Mouse (Mus musculus): Measurements from ENCODE around the gene Dab1. TPM values are rescaled to one million over a fixed set of nuclear protein-coding genes. Genes with fewer than 3 reads are reported as not detected.

Gene Dab1
- polyA plus RNA-seq, 1 experiment from 2014 or later = 9.8 TPM

- no peaks in the 10 kb centered on the region for H3K9me3 ChIP-seq (replicated peaks)
- H3K4me3 ChIP-seq = no peak overlapping the region
- no peak for DNase-seq (ENCODE audit: low spot score)
- WGBS = 80% methylated on average over 5 of the region's 5 CpGs
- H3K27me3 ChIP-seq (ENCODE audit: low read depth, poor library complexity, severe bottlenecking) = no peaks in the 10 kb centered on the region
- no peaks in the 10 kb centered on the region for H3K36me3 ChIP-seq
- H3K4me1 ChIP-seq = peaks cover 5% of the 10 kb centered on the region; the same call in 1 of the 2 replicates
- H3K27ac ChIP-seq = no peak overlapping the region
These were observed 896.5 kb downstream of the Dab1 start for GRCm38 (mm10) chr4:104515681-104516080.

GRCm38 (mm10) chr4:104522324-104522723 lies 903.2 kb downstream of the Dab1 start:
- 79% methylated on average over 8 of the region's 8 CpGs for WGBS
- Histone ChIP-seq H3K36me3 (no peaks in the 10 kb centered on the region), H3K9me3 (replicated peaks) (no peaks in the 10 kb centered on the region), H3K4me3 (no peak overlapping the region), H3K27me3 (ENCODE audit: low read depth, poor library complexity, severe bottlenecking) (no peaks in the 10 kb centered on the region), H3K4me1 (no peaks in the 10 kb centered on the region), H3K27ac (no peak overlapping the region)
- no peak for DNase-seq (ENCODE audit: low spot score)

GRCm38 (mm10) chr4:104523776-104524175 lies 904.6 kb downstream of the Dab1 start:
- WGBS = 94% methylated on average over 7 of the region's 7 CpGs
- Histone ChIP-seq H3K36me3 (no peaks in the 10 kb centered on the region), H3K9me3 (replicated peaks) (no peaks in the 10 kb centered on the region)

GRCm38 (mm10) chr4:104529905-104530646 lies 910.9 kb downstream of the Dab1 start:
- 85% methylated on average over 4 of the region's 4 CpGs for WGBS
- peaks cover 3% of the 10 kb centered on the region; the same call in 1 of the 2 replicates for H3K4me1 ChIP-seq
- DNase-seq (ENCODE audit: low spot score) = no peak
- H3K36me3 ChIP-seq = no peaks in the 10 kb centered on the region
- no peaks in the 10 kb centered on the region for H3K27me3 ChIP-seq (ENCODE audit: low read depth, poor library complexity, severe bottlenecking)
- H3K4me3 ChIP-seq = no peak overlapping the region
- H3K27ac ChIP-seq = no peak overlapping the region
- H3K9me3 ChIP-seq (replicated peaks) = no peaks in the 10 kb centered on the region

More at GRCm38 (mm10) chr4:104523776-104524175, 904.6 kb downstream of the Dab1 start:
- Histone ChIP-seq H3K4me3 (no peak overlapping the region), H3K4me1 (no peaks in the 10 kb centered on the region), H3K27ac (no peak overlapping the region), H3K27me3 (ENCODE audit: low read depth, poor library complexity, severe bottlenecking) (no peaks in the 10 kb centered on the region)
- no peak for DNase-seq (ENCODE audit: low spot score)

GRCm38 (mm10) chr4:104532846-104533245 lies 913.7 kb downstream of the Dab1 start:
- 91% methylated on average over 4 of the region's 4 CpGs for WGBS
- Histone ChIP-seq H3K4me1 (peaks cover 3% of the 10 kb centered on the region; the same call in 1 of the 2 replicates), H3K36me3 (no peaks in the 10 kb centered on the region), H3K27ac (no peak overlapping the region), H3K27me3 (ENCODE audit: low read depth, poor library complexity, severe bottlenecking) (no peaks in the 10 kb centered on the region), H3K9me3 (replicated peaks) (no peaks in the 10 kb centered on the region), H3K4me3 (no peak overlapping the region)
- no peak for DNase-seq (ENCODE audit: low spot score)

GRCm38 (mm10) chr4:104538420-104538819 lies 919.3 kb downstream of the Dab1 start:
- no peak overlapping the region for H3K27ac ChIP-seq
- no peak overlapping the region for H3K4me3 ChIP-seq
- no peaks in the 10 kb centered on the region for H3K4me1 ChIP-seq
- H3K27me3 ChIP-seq (ENCODE audit: low read depth, poor library complexity, severe bottlenecking) = no peaks in the 10 kb centered on the region
- WGBS = 92% methylated on average over 3 of the region's 3 CpGs
- no peak for DNase-seq (ENCODE audit: low spot score)
- H3K36me3 ChIP-seq = no peaks in the 10 kb centered on the region
- no peaks in the 10 kb centered on the region for H3K9me3 ChIP-seq (replicated peaks)

GRCm38 (mm10) chr4:104539047-104539446 lies 919.9 kb downstream of the Dab1 start:
- 76% methylated on average over 2 of the region's 2 CpGs for WGBS
- Histone ChIP-seq H3K36me3 (no peaks in the 10 kb centered on the region), H3K4me3 (no peak overlapping the region), H3K4me1 (no peaks in the 10 kb centered on the region), H3K27me3 (ENCODE audit: low read depth, poor library complexity, severe bottlenecking) (no peaks in the 10 kb centered on the region), H3K27ac (no peak overlapping the region), H3K9me3 (replicated peaks) (no peaks in the 10 kb centered on the region)
- DNase-seq (ENCODE audit: low spot score) = no peak

- Histone ChIP-seq H3K9me3 (replicated peaks) (no peaks in the 10 kb centered on the region), H3K4me3 (no peak overlapping the region), H3K4me1 (peaks cover 21% of the 10 kb centered on the region), H3K36me3 (no peaks in the 10 kb centered on the region), H3K27ac (no peak overlapping the region), H3K27me3 (ENCODE audit: low read depth, poor library complexity, severe bottlenecking) (no peaks in the 10 kb centered on the region)
- WGBS = 94% methylated on average over 5 of the region's 5 CpGs
- no peak for DNase-seq (ENCODE audit: low spot score)
These were observed 927.9 kb downstream of the Dab1 start for GRCm38 (mm10) chr4:104547091-104547490.

GRCm38 (mm10) chr4:104548287-104548686 lies 929.1 kb downstream of the Dab1 start:
- no peaks in the 10 kb centered on the region for H3K9me3 ChIP-seq (replicated peaks)
- no peaks in the 10 kb centered on the region for H3K36me3 ChIP-seq
- H3K4me1 ChIP-seq = peaks cover 21% of the 10 kb centered on the region
- DNase-seq (ENCODE audit: low spot score) = no peak
- 79% methylated on average over 1 of the region's 1 CpGs for WGBS
- H3K4me3 ChIP-seq = no peak overlapping the region
- H3K27ac ChIP-seq = no peak overlapping the region
- H3K27me3 ChIP-seq (ENCODE audit: low read depth, poor library complexity, severe bottlenecking) = no peaks in the 10 kb centered on the region

GRCm38 (mm10) chr4:104550581-104551205 lies 931.5 kb downstream of the Dab1 start:
- Histone ChIP-seq H3K4me1 (peaks cover 28% of the 10 kb centered on the region), H3K36me3 (no peaks in the 10 kb centered on the region), H3K27ac (peak overlapping the region; percentile 66; the same call in 1 of the 2 replicates), H3K9me3 (replicated peaks) (no peaks in the 10 kb centered on the region), H3K27me3 (ENCODE audit: low read depth, poor library complexity, severe bottlenecking) (no peaks in the 10 kb centered on the region), H3K4me3 (no peak overlapping the region)
- 63% methylated on average over 4 of the region's 4 CpGs for WGBS
- DNase-seq (ENCODE audit: low spot score) = no peak

GRCm38 (mm10) chr4:104551390-104552070 lies 932.4 kb downstream of the Dab1 start:
- 93% methylated on average over 17 of the region's 17 CpGs for WGBS
- H3K4me1 ChIP-seq = peaks cover 33% of the 10 kb centered on the region

GRCm38 (mm10) chr4:104555408-104555807 lies 936.2 kb downstream of the Dab1 start:
- Histone ChIP-seq H3K9me3 (replicated peaks) (no peaks in the 10 kb centered on the region), H3K36me3 (no peaks in the 10 kb centered on the region), H3K4me1 (peaks cover 21% of the 10 kb centered on the region), H3K4me3 (no peak overlapping the region), H3K27me3 (ENCODE audit: low read depth, poor library complexity, severe bottlenecking) (no peaks in the 10 kb centered on the region), H3K27ac (no peak overlapping the region)
- DNase-seq (ENCODE audit: low spot score) = no peak
- WGBS = 63% methylated on average over 2 of the region's 2 CpGs

More at GRCm38 (mm10) chr4:104551390-104552070, 932.4 kb downstream of the Dab1 start:
- DNase-seq (ENCODE audit: low spot score) = no peak
- Histone ChIP-seq H3K27me3 (ENCODE audit: low read depth, poor library complexity, severe bottlenecking) (no peaks in the 10 kb centered on the region), H3K27ac (no peak overlapping the region), H3K36me3 (no peaks in the 10 kb centered on the region), H3K9me3 (replicated peaks) (no peaks in the 10 kb centered on the region), H3K4me3 (no peak overlapping the region)

- Histone ChIP-seq H3K36me3 (no peaks in the 10 kb centered on the region), H3K27me3 (ENCODE audit: low read depth, poor library complexity, severe bottlenecking) (no peaks in the 10 kb centered on the region), H3K4me1 (no peaks in the 10 kb centered on the region), H3K9me3 (replicated peaks) (no peaks in the 10 kb centered on the region), H3K27ac (no peak overlapping the region), H3K4me3 (no peak overlapping the region)
- no peak for DNase-seq (ENCODE audit: low spot score)
- WGBS = 80% methylated on average over 5 of the region's 5 CpGs
These were observed 944.4 kb downstream of the Dab1 start for GRCm38 (mm10) chr4:104563512-104563911.

Measured in limb, embryonic 10.5 days (tissue).